Mouse (Mus musculus) erythroblast, embryonic 14.5 days (primary cell): Measurements from ENCODE around the gene Gsx1.

ENCODE experiments used
- GATA1 ChIP-seq: IDR thresholded peaks from 2 replicates; pipeline ENCODE4 v1.6.1; 2012; ENCODE audit warnings: low read length, inconsistent platforms, mixed read lengths
- TAL1 ChIP-seq: IDR thresholded peaks from 3 replicates; pipeline ENCODE4 v1.6.1; 2012; ENCODE audit warnings: low read length, inconsistent platforms, mixed read lengths

DNA sequence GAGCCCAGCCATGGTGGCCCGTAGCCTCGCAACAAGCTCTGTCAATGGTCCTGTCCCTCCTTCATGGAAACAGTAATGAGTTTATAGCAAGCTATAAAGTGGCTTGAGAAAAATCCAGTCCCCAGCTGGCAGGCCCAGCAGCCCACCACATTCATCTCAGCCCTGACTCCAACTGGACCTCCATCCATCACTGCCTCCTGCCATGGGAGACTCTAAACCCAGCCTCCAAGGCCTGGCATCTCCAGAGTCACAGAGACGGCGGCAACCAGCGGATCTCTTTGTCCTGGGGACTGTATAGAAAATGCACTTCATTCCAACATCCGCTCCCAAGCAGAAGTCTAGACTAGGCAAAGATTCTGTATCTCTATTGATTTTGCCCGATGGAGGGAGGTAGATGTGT is 18.4 kb upstream of the Gsx1 start:
- TF ChIP-seq TAL1, result no peak
- no peak for TF ChIP-seq GATA1
